Mouse (Mus musculus): ENCODE measurements around the gene Vwa8. TPM values are rescaled to one million over a fixed set of nuclear protein-coding genes. Genes with fewer than 3 reads are reported as not detected.

The Vwa8 gene
- polyA plus RNA-seq, 2 experiments: 6.4 to 8.3 TPM

DNA sequence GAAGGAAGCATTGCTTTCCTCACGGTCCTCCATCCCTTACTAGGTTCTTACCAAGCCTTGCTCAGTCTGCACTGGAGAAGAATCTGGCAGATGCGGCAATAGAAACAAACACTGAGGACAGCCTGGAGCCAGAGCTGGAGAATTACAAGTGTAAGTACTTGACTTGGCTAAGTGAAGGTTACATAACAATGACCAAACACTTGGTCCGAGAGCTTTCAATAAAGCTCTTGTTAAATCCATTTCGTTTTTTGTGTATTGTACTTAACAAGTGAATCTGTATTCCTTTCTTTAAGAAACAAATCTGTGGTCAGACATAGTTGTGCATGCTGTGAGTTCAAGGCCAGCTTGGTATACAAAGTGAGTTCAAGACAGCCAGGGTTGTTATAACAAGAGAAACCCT, 169.7 kb downstream of the Vwa8 start:
- no peak for DNase-seq (ENCODE audit: low read depth in 3 of 3, low spot score in 3 of 3)

DNA sequence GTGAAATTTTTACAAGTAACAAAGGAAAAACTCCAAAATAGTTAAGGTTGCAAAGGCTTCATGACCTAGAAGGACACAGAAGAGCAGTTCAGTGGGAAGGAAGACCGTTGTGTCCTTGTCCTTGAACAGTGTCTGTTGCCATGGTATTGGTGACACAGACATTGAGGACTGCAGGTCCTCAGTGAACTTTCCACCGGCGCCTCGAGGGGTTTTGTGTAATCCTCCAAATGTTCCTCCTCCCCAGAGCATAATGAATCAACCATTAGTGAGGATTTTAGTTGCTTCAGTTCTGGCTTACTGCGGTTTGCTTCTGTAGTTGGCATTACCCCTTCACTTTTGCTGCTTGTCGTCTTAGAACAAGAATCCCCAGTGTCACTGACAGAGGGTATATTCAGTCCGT, 172.9 kb downstream of the Vwa8 start:
- ATAC-seq (ENCODE audit: insufficient read depth): no peak
- Histone ChIP-seq H3K4me2 (ENCODE audit: low read depth) (no peak overlapping the region), H3K9me3 (ENCODE audit: control insufficient read depth, low read length) (no peaks in the 10 kb centered on the region), H3K27ac (no peak overlapping the region), H3K36me3 (replicated peaks; ENCODE audit: control insufficient read depth, insufficient read depth, low read depth) (no peaks in the 10 kb centered on the region), H3K9ac (replicated peaks) (no peak overlapping the region), H3K4me3 (ENCODE audit: insufficient read depth in 1 of 2, low read depth in 2 of 2, low read length in 2 of 2) (no peak overlapping the region), H3K27me3 (ENCODE audit: control insufficient read depth, insufficient read depth, low read length) (no peaks in the 10 kb centered on the region), H3K4me1 (replicated peaks; ENCODE audit: control insufficient read depth in 2 of 2, insufficient read depth in 2 of 2, low read length in 1 of 2) (no peaks in the 10 kb centered on the region)
- 56% methylated on average over 7 of the region's 7 CpGs for WGBS (ENCODE audit: insufficient replicate concordance)
- TF ChIP-seq EP300 (IDR thresholded peaks at IDR 0.05; ENCODE audit: low read depth) (no peak), CTCF (IDR thresholded peaks at IDR 0.05; ENCODE audit: low read depth) (no peak)
- no peak for DNase-seq (ENCODE audit: low read depth in 3 of 3, low spot score in 3 of 3)

More for the DNA sequence above, 169.7 kb downstream of the Vwa8 start:
- no peaks in the 10 kb centered on the region for H3K36me3 ChIP-seq (replicated peaks; ENCODE audit: control insufficient read depth, insufficient read depth, low read depth)
- no peaks in the 10 kb centered on the region for H3K27me3 ChIP-seq (ENCODE audit: control insufficient read depth, insufficient read depth, low read length)
- no peaks in the 10 kb centered on the region for H3K9me3 ChIP-seq (ENCODE audit: control insufficient read depth, low read length)
- TF ChIP-seq CTCF (IDR thresholded peaks at IDR 0.05; ENCODE audit: low read depth): no peak
- ATAC-seq (ENCODE audit: insufficient read depth): no peak
- no peak overlapping the region for H3K4me3 ChIP-seq (ENCODE audit: insufficient read depth in 1 of 2, low read depth in 2 of 2, low read length in 2 of 2)
- no peaks in the 10 kb centered on the region for H3K4me1 ChIP-seq (replicated peaks; ENCODE audit: control insufficient read depth in 2 of 2, insufficient read depth in 2 of 2, low read length in 1 of 2)
- no peak overlapping the region for H3K27ac ChIP-seq
- no peak overlapping the region for H3K9ac ChIP-seq (replicated peaks)
- 64% methylated on average over 4 of the region's 4 CpGs for WGBS (ENCODE audit: insufficient replicate concordance)
- H3K4me2 ChIP-seq (ENCODE audit: low read depth): no peak overlapping the region

DNA sequence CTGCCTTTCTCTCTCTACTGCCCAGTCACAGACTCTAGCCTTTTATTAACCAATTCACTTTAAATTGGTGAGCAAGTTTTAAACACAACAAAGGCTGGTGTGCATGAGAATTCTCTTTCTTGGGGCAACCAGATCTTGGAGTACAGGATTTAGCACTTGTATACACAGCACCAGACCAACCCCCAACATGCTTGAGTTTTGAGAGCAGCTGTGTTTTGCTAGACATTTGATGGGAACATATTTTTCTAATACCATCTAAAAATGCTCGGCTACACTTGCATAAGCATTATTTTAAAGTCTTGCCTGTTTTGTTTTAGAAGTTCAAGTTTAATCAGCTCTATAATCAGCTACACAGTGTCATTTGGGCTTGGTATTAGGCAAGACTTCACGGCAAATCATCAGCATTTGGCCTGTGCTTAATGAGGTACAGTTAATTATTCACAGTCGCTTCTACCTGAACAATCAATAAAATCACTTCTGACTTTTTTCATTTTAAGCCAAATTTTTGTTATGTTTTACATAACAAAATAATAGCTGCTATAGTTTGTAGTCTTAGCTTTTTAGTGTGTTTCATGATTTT, 180.2 kb downstream of the Vwa8 start:
- no peak for ATAC-seq (ENCODE audit: insufficient read depth)
- H3K27me3 ChIP-seq (ENCODE audit: control insufficient read depth, insufficient read depth, low read length): no peaks in the 10 kb centered on the region

DNA sequence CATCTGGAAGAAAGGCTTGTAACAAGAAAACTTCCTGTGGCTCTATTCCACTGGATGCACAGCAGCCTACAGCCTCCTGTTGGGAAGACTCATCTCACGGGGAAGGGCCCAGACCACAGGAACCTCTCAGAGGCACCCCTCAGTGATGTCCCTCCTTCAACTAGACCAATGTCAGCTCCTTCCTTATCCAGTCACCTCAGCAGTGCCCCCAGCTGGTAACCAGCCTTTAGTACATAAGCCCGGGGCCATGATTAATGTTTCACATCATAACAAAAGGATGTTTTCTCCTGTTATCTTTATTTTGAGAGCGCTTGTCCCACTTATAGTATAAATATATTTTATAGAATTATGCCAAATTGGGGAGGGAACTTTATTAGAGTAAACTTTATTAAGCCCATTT, 181.9 kb downstream of the Vwa8 start:
- 62% methylated on average over 3 of the region's 3 CpGs for WGBS (ENCODE audit: insufficient replicate concordance)
- H3K4me1 ChIP-seq (replicated peaks; ENCODE audit: control insufficient read depth in 2 of 2, insufficient read depth in 2 of 2, low read length in 1 of 2): no peaks in the 10 kb centered on the region
- H3K9ac ChIP-seq (replicated peaks): no peak overlapping the region
- no peak overlapping the region for H3K4me3 ChIP-seq (ENCODE audit: insufficient read depth in 1 of 2, low read depth in 2 of 2, low read length in 2 of 2)
- DNase-seq (ENCODE audit: low read depth in 3 of 3, low spot score in 3 of 3): no peak
- TF ChIP-seq CTCF (IDR thresholded peaks at IDR 0.05; ENCODE audit: low read depth) (peak; percentile 20; the same call in 1 of the 2 replicates), EP300 (IDR thresholded peaks at IDR 0.05; ENCODE audit: low read depth) (no peak)
- no peak for ATAC-seq (ENCODE audit: insufficient read depth)
- H3K9me3 ChIP-seq (ENCODE audit: control insufficient read depth, low read length): no peaks in the 10 kb centered on the region
- no peaks in the 10 kb centered on the region for H3K27me3 ChIP-seq (ENCODE audit: control insufficient read depth, insufficient read depth, low read length)
- no peak overlapping the region for H3K4me2 ChIP-seq (ENCODE audit: low read depth)
- H3K36me3 ChIP-seq (replicated peaks; ENCODE audit: control insufficient read depth, insufficient read depth, low read depth): no peaks in the 10 kb centered on the region
- no peak overlapping the region for H3K27ac ChIP-seq

More for the DNA sequence above, 180.2 kb downstream of the Vwa8 start:
- H3K4me2 ChIP-seq (ENCODE audit: low read depth): no peak overlapping the region
- no peaks in the 10 kb centered on the region for H3K36me3 ChIP-seq (replicated peaks; ENCODE audit: control insufficient read depth, insufficient read depth, low read depth)
- H3K27ac ChIP-seq: no peak overlapping the region
- no peaks in the 10 kb centered on the region for H3K9me3 ChIP-seq (ENCODE audit: control insufficient read depth, low read length)
- H3K9ac ChIP-seq (replicated peaks): no peak overlapping the region
- TF ChIP-seq EP300 (IDR thresholded peaks at IDR 0.05; ENCODE audit: low read depth) (no peak), CTCF (IDR thresholded peaks at IDR 0.05; ENCODE audit: low read depth) (no peak)
- no peak for DNase-seq (ENCODE audit: low read depth in 3 of 3, low spot score in 3 of 3)
- H3K4me3 ChIP-seq (ENCODE audit: insufficient read depth in 1 of 2, low read depth in 2 of 2, low read length in 2 of 2): no peak overlapping the region
- whole genome bisulfite sequencing (ENCODE audit: insufficient replicate concordance): 72% methylated on average over 3 of the region's 3 CpGs
- H3K4me1 ChIP-seq (replicated peaks; ENCODE audit: control insufficient read depth in 2 of 2, insufficient read depth in 2 of 2, low read length in 1 of 2): no peaks in the 10 kb centered on the region

DNA sequence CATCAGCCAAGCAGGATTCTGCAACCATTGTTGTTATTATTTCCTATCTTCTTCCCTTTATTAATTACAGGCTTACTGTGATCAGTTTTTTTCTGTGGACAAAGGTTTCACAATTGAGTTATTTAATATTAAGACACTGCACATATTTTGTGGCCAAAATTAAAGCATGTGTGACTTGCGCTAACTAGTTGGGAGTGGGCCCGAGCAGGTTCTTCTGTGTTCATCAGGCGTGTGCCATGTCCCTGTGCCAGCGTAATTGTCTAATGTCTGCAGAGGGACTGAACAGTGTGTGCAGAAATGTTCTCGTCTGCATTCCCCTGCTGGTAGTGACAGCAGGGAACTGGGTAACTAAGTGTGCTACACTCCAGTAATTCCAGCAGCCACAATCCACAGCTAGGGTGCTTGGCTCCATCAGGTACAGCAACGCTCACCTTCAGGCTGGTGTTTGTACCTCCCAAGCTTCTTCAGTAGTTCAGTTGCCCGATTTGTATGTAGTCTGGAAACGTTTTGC, 182.4 kb downstream of the Vwa8 start:
- no peaks in the 10 kb centered on the region for H3K9me3 ChIP-seq (ENCODE audit: control insufficient read depth, low read length)
- no peaks in the 10 kb centered on the region for H3K4me1 ChIP-seq (replicated peaks; ENCODE audit: control insufficient read depth in 2 of 2, insufficient read depth in 2 of 2, low read length in 1 of 2)
- no peaks in the 10 kb centered on the region for H3K27me3 ChIP-seq (ENCODE audit: control insufficient read depth, insufficient read depth, low read length)
- DNase-seq (ENCODE audit: low read depth in 3 of 3, low spot score in 3 of 3) (no peak), ATAC-seq (ENCODE audit: insufficient read depth) (no peak)
- no peak overlapping the region for H3K4me2 ChIP-seq (ENCODE audit: low read depth)
- H3K9ac ChIP-seq (replicated peaks): no peak overlapping the region
- H3K27ac ChIP-seq: no peak overlapping the region
- TF ChIP-seq CTCF (IDR thresholded peaks at IDR 0.05; ENCODE audit: low read depth) (no peak), EP300 (IDR thresholded peaks at IDR 0.05; ENCODE audit: low read depth) (no peak)
- H3K36me3 ChIP-seq (replicated peaks; ENCODE audit: control insufficient read depth, insufficient read depth, low read depth): no peaks in the 10 kb centered on the region
- 63% methylated on average over 8 of the region's 8 CpGs for WGBS (ENCODE audit: insufficient replicate concordance)
- H3K4me3 ChIP-seq (ENCODE audit: insufficient read depth in 1 of 2, low read depth in 2 of 2, low read length in 2 of 2): no peak overlapping the region
